Mouse (Mus musculus): ENCODE measurements at regions not wholly inside any gene's neighbourhood (a gene's known extent, or its start where the extent isn't known, plus 50 kb on each side); places are given as distances from the start of the nearest gene placed in this dataset.

- TF ChIP-seq GATA1 (IDR thresholded peaks at IDR 0.05; ENCODE audit: borderline replicate concordance, low read length), result no peak
- no peak for TF ChIP-seq FLI1 (IDR thresholded peaks at IDR 0.05; ENCODE audit: low read length)
These were observed 514.4 kb downstream of the Vrk1 start for GRCm38 (mm10) chr12:106524411-106524810.
